Mouse (Mus musculus): ENCODE measurements around the gene Gm11111.

Gm11111 gene

GRCm38 (mm10) chr5:98582051-98582450 lies 29.6 kb downstream of the Gm11111 start:
- DNase-seq (ENCODE audit: low spot score) = no peak

DNA sequence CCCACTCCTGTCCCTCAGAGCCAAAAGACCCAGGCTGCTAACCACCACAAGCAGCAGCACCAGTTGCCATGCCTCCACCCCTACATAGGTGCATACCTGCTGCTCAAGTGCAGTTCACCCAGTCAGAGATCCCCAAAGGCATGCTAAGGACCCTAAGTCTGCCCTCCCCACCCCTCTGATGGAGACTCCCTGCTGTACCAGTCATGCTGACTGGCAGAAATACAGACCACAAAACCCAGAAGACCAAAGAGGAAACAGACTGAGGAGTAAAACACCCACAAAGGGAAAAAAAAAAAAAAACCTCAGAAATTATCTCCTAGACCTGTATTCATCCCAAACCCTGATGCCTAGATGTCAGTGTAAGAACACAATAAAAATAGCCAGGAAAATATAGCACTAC lies 33.4 kb downstream of the Gm11111 start:
- DNase-seq (ENCODE audit: low spot score) = no peak
